Mouse (Mus musculus) T-helper 1 cell (primary cell): Measurements from ENCODE around the gene Itga2.

ENCODE experiments used
- in situ Hi-C: fragments of 300-600 bp; cut with MboI, MseI; formaldehyde crosslinking; loops from one replicate; pipeline ENCODE4 v1.15.1; 2025; ENCODE audit warnings: high pct_unique_total_duplicates

Gene Itga2

GRCm38 (mm10) chr13:114825377-114825855 lies 106.5 kb downstream of the Itga2 start:
- in situ Hi-C loops, result no loop called here

GRCm38 (mm10) chr13:114822871-114823270 lies 109.0 kb downstream of the Itga2 start:
- in situ Hi-C loops, result no loop called here

GRCm38 (mm10) chr13:114818513-114818912 lies 113.4 kb downstream of the Itga2 start:
- in situ Hi-C loops, result no loop called here

- in situ Hi-C loops, result no loop called here
Observed at GRCm38 (mm10) chr13:114817751-114818360, 114.0 kb downstream of the Itga2 start, which contains the start of gene Mocs2. TSS of gene Mocs2 (plus strand) at chr13:114818236.

GRCm38 (mm10) chr13:114809624-114810210 lies 122.2 kb downstream of the Itga2 start:
- in situ Hi-C loops, result no loop called here

GRCm38 (mm10) chr13:114802971-114803370 lies 128.9 kb downstream of the Itga2 start:
- in situ Hi-C loops, result no loop called here

GRCm38 (mm10) chr13:114801857-114802256 lies 130.0 kb downstream of the Itga2 start:
- in situ Hi-C loops, result no loop called here

GRCm38 (mm10) chr13:114793250-114794030 lies 138.5 kb downstream of the Itga2 start:
- in situ Hi-C loops, result loop anchor here (5.0 to 25.0 kb wide), 2 partner anchors 706 to 916 kb away; no protein-coding TSS in a partner anchor

GRCm38 (mm10) chr13:114791511-114791910 lies 140.4 kb downstream of the Itga2 start:
- in situ Hi-C loops, result loop anchor here (5.0 to 25.0 kb wide), 2 partner anchors 704 to 914 kb away; no protein-coding TSS in a partner anchor
